8 mouse cellular contexts compared by ENCODE assay signal in the genomic region with DNA sequence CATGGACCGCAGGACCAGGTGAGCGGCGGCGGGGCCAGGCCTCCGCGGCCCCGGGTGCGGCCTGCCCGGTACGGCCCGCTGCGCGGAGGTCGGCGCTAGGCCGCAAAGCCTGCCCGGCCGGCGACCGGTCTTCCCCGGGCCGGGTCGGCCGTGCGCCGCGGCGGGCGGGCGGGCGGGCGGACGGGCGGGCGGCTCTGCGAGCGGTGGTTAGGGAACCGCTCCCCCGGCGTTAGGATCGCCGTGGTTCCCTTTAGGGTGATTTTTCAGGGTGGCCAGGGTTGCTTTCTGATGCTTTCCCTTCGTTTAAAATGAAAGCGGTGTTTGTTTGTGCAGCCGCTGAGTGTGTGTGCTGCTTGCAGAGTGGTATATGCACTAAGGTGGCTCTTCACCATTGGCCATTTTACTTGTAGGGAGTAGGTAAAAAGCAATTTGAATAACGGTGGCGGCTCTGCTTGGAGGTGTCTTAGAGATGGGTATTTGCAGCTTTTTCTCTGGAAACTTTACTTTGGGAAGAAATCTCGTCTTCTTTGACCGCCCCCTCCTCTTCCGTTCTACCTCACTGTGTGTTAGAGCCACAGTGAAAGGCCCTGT. TPM values are rescaled to one million over a fixed set of nuclear protein-coding genes. Genes with fewer than 3 reads are reported as not detected.
DNase-seq lines count a peak whose midpoint lies in the region; ATAC-seq and TF ChIP-seq lines count a peak whose summit lies in the region.

No protein-coding gene starts in this region.

- H3K36me3 ChIP-seq in thymus, adult 2 months (ENCODE audit: control insufficient read depth, insufficient read depth, low read length), result no peaks in the 10 kb centered on the region
- H3K36me3 ChIP-seq in liver, adult 2 months (ENCODE audit: control insufficient read depth, insufficient read depth, low read length), result peaks cover 13% of the 10 kb centered on the region
- no peaks in the 10 kb centered on the region for H3K36me3 ChIP-seq in stomach, postnatal 0 days (ENCODE audit: control insufficient read depth, insufficient read depth, low read length)

- TF ChIP-seq EP300 in stomach, postnatal 0 days (optimal IDR thresholded peaks at IDR 0.05), result no peak

- TF ChIP-seq CTCF in thymus, adult 2 months (IDR thresholded peaks at IDR 0.05; ENCODE audit: borderline replicate concordance, control insufficient read depth, extremely low read depth, insufficient read depth, low read length, poor library complexity), result no peak
- TF ChIP-seq CTCF in gastrocnemius, adult 2 months (IDR thresholded peaks at IDR 0.05), result no peak
- no peak for TF ChIP-seq CTCF in liver, adult 2 months (IDR thresholded peaks at IDR 0.05; ENCODE audit: low read depth, low read length)
- no peak for TF ChIP-seq CTCF in stomach, postnatal 0 days (IDR thresholded peaks at IDR 0.05; ENCODE audit: low read depth)

- H3K4me2 ChIP-seq in stomach, postnatal 0 days (replicated peaks; ENCODE audit: low read depth), result peak overlapping the region; percentile 74

- TF ChIP-seq POLR2A in thymus, adult 2 months (IDR thresholded peaks at IDR 0.05; ENCODE audit: control insufficient read depth, extremely low read depth, insufficient read depth, low read length, poor library complexity), result no peak
- TF ChIP-seq POLR2A in liver, adult 2 months (IDR thresholded peaks at IDR 0.05; ENCODE audit: extremely low read depth, insufficient read depth, low read length), result no peak

- H3K9ac ChIP-seq in liver, adult 2 months (ENCODE audit: low read depth, low read length), result peak overlapping the region; percentile 99
- H3K9ac ChIP-seq in stomach, postnatal 0 days (ENCODE audit: low read length), result peak overlapping the region; percentile 95

- H3K9me3 ChIP-seq in stomach, postnatal 0 days (ENCODE audit: control insufficient read depth, low read length), result no peaks in the 10 kb centered on the region

- intact Hi-C loops in gastrocnemius, adult 2 months (cut with DNase I), result loop anchor here (5.0 kb wide), 3 partner anchors 52 to 113 kb away; partner anchors contain the start of gene 2310009B15Rik

- peaks cover 17% of the 10 kb centered on the region; the same call in 1 of the 2 replicates for H3K79me2 ChIP-seq in liver, adult 2 months (ENCODE audit: control insufficient read depth, insufficient read depth, low read length)

- H3K4me1 ChIP-seq in thymus, adult 2 months (replicated peaks; ENCODE audit: control insufficient read depth, insufficient read depth, low read length), result peaks cover 4% of the 10 kb centered on the region
- H3K4me1 ChIP-seq in liver, adult 2 months (ENCODE audit: control insufficient read depth, insufficient read depth, low read length), result peaks cover 12% of the 10 kb centered on the region
- no peaks in the 10 kb centered on the region for H3K4me1 ChIP-seq in stomach, postnatal 0 days (replicated peaks; ENCODE audit: control insufficient read depth, insufficient read depth)

- peak; percentile 30 for DNase-seq in thymus, adult 2 months
- DNase-seq in thymus, postnatal 4 days, result no peak
- peak; percentile 46 to 76 for DNase-seq in cerebellum, postnatal 14 days
- peak; percentile 71 for DNase-seq in gastrocnemius, adult 2 months
- DNase-seq in liver, adult 2 months (ENCODE audit: extremely low read depth, low read depth, low spot score), result peak; percentile 61
- DNase-seq in naive thymus-derived CD4-positive, alpha-beta T cell, adult 2 months (ENCODE audit: low read depth), result peak; percentile 74
- peak; percentile 60 for DNase-seq in stomach, postnatal 0 days (ENCODE audit: low spot score)

- WGBS in thymus, adult 2 months, result 1% methylated on average over 44 of the region's 50 CpGs
- under 1% methylated on average over 50 of the region's 50 CpGs for WGBS in liver, adult 2 months
- WGBS in stomach, postnatal 0 days, result under 1% methylated on average over 45 of the region's 50 CpGs

- peak overlapping the region; percentile 72 for H3K27ac ChIP-seq in thymus, adult 2 months (ENCODE audit: control insufficient read depth, insufficient read depth, low read length)
- H3K27ac ChIP-seq in gastrocnemius, adult 2 months, result peak overlapping the region; percentile 90
- H3K27ac ChIP-seq in liver, adult 2 months (replicated peaks; ENCODE audit: insufficient read depth, low read depth, low read length), result peak overlapping the region; percentile 89
- H3K27ac ChIP-seq in stomach, postnatal 0 days (replicated peaks), result peak overlapping the region; percentile 97

- peak overlapping the region; percentile 68 for H3K4me3 ChIP-seq in thymus, adult 2 months (ENCODE audit: control insufficient read depth, insufficient read depth, low read length)
- H3K4me3 ChIP-seq in gastrocnemius, adult 2 months, result peak overlapping the region; percentile 89
- peak overlapping the region; percentile 91 for H3K4me3 ChIP-seq in liver, adult 2 months (ENCODE audit: insufficient read depth, low read depth, low read length)
- H3K4me3 ChIP-seq in stomach, postnatal 0 days (ENCODE audit: low read depth, low read length), result peak overlapping the region; percentile 81

- peak; percentile 60 for ATAC-seq in inflammation-experienced regulatory T-cells, adult 6 months
- ATAC-seq in stomach, postnatal 0 days (ENCODE audit: low FRiP score, low TSS enrichment), result peak; percentile 85

- H3K27me3 ChIP-seq in thymus, adult 2 months (ENCODE audit: control insufficient read depth, insufficient read depth, low read length), result no peaks in the 10 kb centered on the region
- no peaks in the 10 kb centered on the region for H3K27me3 ChIP-seq in liver, adult 2 months (ENCODE audit: control insufficient read depth, insufficient read depth, low read length)
- H3K27me3 ChIP-seq in stomach, postnatal 0 days (ENCODE audit: control insufficient read depth, insufficient read depth, low read length), result no peaks in the 10 kb centered on the region

RNA-seq across cellular contexts. Expression of gene Dennd1b, which starts 0.7 kb away (rescaled TPM):
- polyA plus RNA-seq in thymus, adult 2 months (2012; rRNA removed), result 20.2 and 20.7 TPM in 2 replicates
- total RNA-seq in gastrocnemius, adult 2 months (2021), result 10 to 100 TPM; 20.4 to 22.8 TPM
- polyA plus RNA-seq in inflammation-experienced regulatory T-cells, adult 6 months (2017; shearing (Covaris generic)), result 10 to 100 TPM; 21.6 to 24.5 (median 22.3) TPM
- total RNA-seq in liver, adult 2 months (2014; rRNA removed), result 14.4 and 16.5 TPM in 2 replicates
- polyA plus RNA-seq in liver, adult 2 months (2012; rRNA removed), result 2.5 and 3.2 TPM in 2 replicates
- 10.4 and 10.7 TPM in 2 replicates for polyA plus RNA-seq in stomach, postnatal 0 days (2015; fragmentation: Nextera tagmentation; extraction: Ambion mirVana)
